8 mouse cellular contexts compared by ENCODE assay signal in the genomic region with DNA sequence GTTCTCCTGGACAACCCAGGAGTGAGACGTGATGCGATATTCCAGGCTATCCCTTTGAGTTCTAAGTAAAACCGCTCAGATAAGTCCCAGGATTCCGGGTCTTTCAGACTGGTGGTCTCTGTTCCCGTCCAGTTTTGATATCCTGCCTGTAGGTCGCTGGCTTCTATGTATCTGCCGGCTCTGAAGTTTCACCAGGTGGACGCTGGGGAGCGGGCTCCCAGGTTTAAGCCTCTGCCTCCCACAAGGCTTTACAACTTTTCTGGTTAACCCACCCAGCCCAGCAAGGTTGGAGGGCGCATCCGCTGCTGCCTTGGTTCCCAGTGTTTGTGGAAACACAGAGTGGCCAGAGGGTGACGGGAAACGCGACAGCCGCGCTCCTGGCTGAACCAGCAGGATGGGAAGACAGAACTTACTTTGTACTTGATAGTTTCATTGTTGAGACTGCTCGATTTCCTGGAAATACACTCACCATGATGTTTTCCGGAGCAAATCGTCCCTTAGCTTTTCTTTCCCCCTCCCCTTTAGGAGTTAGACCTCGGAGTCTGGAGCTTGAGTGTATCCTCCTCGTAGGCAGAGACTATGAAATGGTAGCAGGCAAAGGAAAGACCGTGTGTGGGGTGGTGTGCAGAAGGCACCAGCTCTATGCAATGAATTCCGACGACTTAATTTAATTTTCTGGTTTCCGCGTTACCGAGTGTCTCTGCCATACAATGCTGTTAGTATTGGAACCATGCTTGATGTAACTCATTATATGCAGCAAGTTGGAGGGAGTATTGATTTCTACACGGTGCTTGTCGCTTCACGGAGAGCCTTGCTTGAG. TPM values are rescaled to one million over a fixed set of nuclear protein-coding genes. Genes with fewer than 3 reads are reported as not detected.
A peak's percentile ranks its signal among the peaks of the same experiment; 100 is the strongest.
DNase-seq lines count a peak whose midpoint lies in the region; ATAC-seq and TF ChIP-seq lines count a peak whose summit lies in the region.

No protein-coding gene starts in this region.

- peak overlapping the region; percentile 54 for H3K4me2 ChIP-seq in liver, embryonic 16.5 days (ENCODE audit: low read depth, low read length)

- no peaks in the 10 kb centered on the region for H3K27me3 ChIP-seq in kidney, adult 2 months (replicated peaks; ENCODE audit: control insufficient read depth, insufficient read depth, low read length)
- H3K27me3 ChIP-seq in liver, embryonic 16.5 days (ENCODE audit: control insufficient read depth, insufficient read depth, low read depth, low read length): peaks cover 23% of the 10 kb centered on the region

- peaks cover 3% of the 10 kb centered on the region for H3K4me1 ChIP-seq in kidney, adult 2 months (ENCODE audit: control insufficient read depth, insufficient read depth, low read length)
- H3K4me1 ChIP-seq in liver, embryonic 16.5 days (ENCODE audit: control insufficient read depth, low read depth, low read length): no peaks in the 10 kb centered on the region
- 0 out of 2 replicates have a peak, but pooled peaks cover 5% of the 10 kb centered on the region for H3K4me1 ChIP-seq in olfactory bulb, adult 2 months (ENCODE audit: control insufficient read depth, insufficient read depth, low read length)

- no peak for ATAC-seq in liver, embryonic 16.5 days (ENCODE audit: low read depth)

- H3K9me3 ChIP-seq in liver, embryonic 16.5 days (replicated peaks; ENCODE audit: control insufficient read depth, low read length): no peaks in the 10 kb centered on the region

- peak overlapping the region; percentile 65 for H3K4me3 ChIP-seq in layer of hippocampus, adult 2 months
- peak overlapping the region; percentile 86 for H3K4me3 ChIP-seq in kidney, adult 2 months (ENCODE audit: insufficient read depth, low read depth, low read length)
- H3K4me3 ChIP-seq in liver, embryonic 16.5 days (ENCODE audit: low read depth, low read length): peak overlapping the region; percentile 62
- peak overlapping the region; percentile 74 for H3K4me3 ChIP-seq in olfactory bulb, adult 2 months (ENCODE audit: insufficient read depth, low read depth, low read length)

- H3K9ac ChIP-seq in liver, embryonic 16.5 days (ENCODE audit: low read depth, low read length): peak overlapping the region; percentile 62; the same call in 1 of the 2 replicates

- peak; percentile 32 for TF ChIP-seq CTCF in layer of hippocampus, adult 2 months (conservative IDR thresholded peaks at IDR 0.05)
- no peak; the same call in 1 of the 2 replicates for TF ChIP-seq CTCF in kidney, adult 2 months (conservative IDR thresholded peaks at IDR 0.05; ENCODE audit: insufficient read depth, insufficient read length, low read depth, low read length)
- no peak for TF ChIP-seq CTCF in olfactory bulb, adult 2 months (IDR thresholded peaks at IDR 0.05; ENCODE audit: insufficient read depth, low read depth, low read length)

- WGBS in kidney, adult 2 months: 4% methylated on average over 30 of the region's 30 CpGs
- WGBS in liver, embryonic 16.5 days (ENCODE audit: insufficient replicate concordance): 9% methylated on average over 30 of the region's 30 CpGs
- WGBS in olfactory bulb, adult 2 months: 4% methylated on average over 30 of the region's 30 CpGs

- DNase-seq in layer of hippocampus, adult 2 months (ENCODE audit: low spot score in 2 of 2): peak in 1 of 2 experiments; percentile 11
- DNase-seq in layer of hippocampus, adult 9-10 months (ENCODE audit: low spot score): no peak
- DNase-seq in embryo, embryonic 11 days: peak; percentile 71
- peak; percentile 30 to 44 for DNase-seq in heart, adult 9 months (ENCODE audit: low spot score in 2 of 2)
- peak; percentile 53 for DNase-seq in kidney, adult 2 months
- DNase-seq in B cell, adult 2 months: no peak

- no peaks in the 10 kb centered on the region for H3K36me3 ChIP-seq in kidney, adult 2 months (ENCODE audit: control insufficient read depth, insufficient read depth, low read length)
- no peaks in the 10 kb centered on the region for H3K36me3 ChIP-seq in liver, embryonic 16.5 days (ENCODE audit: control insufficient read depth, insufficient read depth)

- no peak for TF ChIP-seq POLR2A in kidney, adult 2 months (IDR thresholded peaks at IDR 0.05; ENCODE audit: low read depth, low read length)
- no peak for TF ChIP-seq POLR2A in olfactory bulb, adult 2 months (IDR thresholded peaks at IDR 0.05; ENCODE audit: insufficient read depth, low read depth, low read length)

- H3K27ac ChIP-seq in layer of hippocampus, adult 2 months: peak overlapping the region; percentile 97
- peak overlapping the region; percentile 77 for H3K27ac ChIP-seq in kidney, adult 2 months (ENCODE audit: insufficient read depth, low read depth, low read length)
- no peak overlapping the region; the same call in 1 of the 2 replicates for H3K27ac ChIP-seq in liver, embryonic 16.5 days (ENCODE audit: low read length)
- 0 out of 2 replicates have a peak overlapping the region, but pooled peaks have one; percentile 12 for H3K27ac ChIP-seq in olfactory bulb, adult 2 months (ENCODE audit: insufficient read depth, low read depth, low read length)

RNA-seq across cellular contexts. Expression of a gene that starts 1.6 kb away (rescaled TPM):
- 10 to 100 TPM; 52.2 to 59.9 TPM for total RNA-seq in layer of hippocampus, adult 2 months (2021)
- 46.4 and 50.2 TPM in 2 replicates for polyA plus RNA-seq in kidney, adult 2 months (2012; rRNA removed)
- polyA plus RNA-seq in liver, embryonic 16.5 days (2015; fragmentation: Nextera tagmentation; extraction: Ambion mirVana): 6.9 and 8.3 TPM in 2 replicates
- polyA plus RNA-seq in olfactory bulb, adult 2 months (2012; ENCODE audit: insufficient read depth, insufficient read length, low replicate concordance, missing spikeins): not detected in 2 replicates

Comparison
In these comparisons a context has a peak if more than half of its experiments do, and no peak if none do; other contexts are left out.
1. DNase-seq: peak in embryo, embryonic 11 days (single experiment), heart, adult 9 months (2 of 2) and kidney, adult 2 months (single experiment); none in layer of hippocampus, adult 9-10 months (single experiment) and B cell, adult 2 months (0 of 2).
2. Peak in every context shown above with its lines, with median percentiles within 50 percentile points of each other: H3K4me3 ChIP-seq.